Mouse (Mus musculus): ENCODE measurements around the gene Vmn1r226. TPM values are rescaled to one million over a fixed set of nuclear protein-coding genes. Genes with fewer than 3 reads are reported as not detected.

Vmn1r226 gene
- total RNA-seq (2014; fragmentation: Nextera tagmentation) (not detected in 2 replicates), total RNA-seq (2017) (not detected in 2 replicates)

GRCm38 (mm10) chr17:20682543-20682942 is at the start of gene Vmn1r226:
Gene Vmn1r226, plus strand, starts transcription at chr17:20682843.
- ATAC-seq (replicated peaks; ENCODE audit: poor library complexity, severe bottlenecking): no peak

- no peak for ATAC-seq (replicated peaks; ENCODE audit: poor library complexity, severe bottlenecking)
Measured at GRCm38 (mm10) chr17:20729543-20729942, 46.9 kb downstream of the Vmn1r226 start, which contains the start of gene Vmn1r227. Gene Vmn1r227, plus strand, starts transcription at chr17:20729843.

Other genes starting within 250 kb of the Vmn1r226 start
- gene Vmn2r108, start 201.5 kb upstream of the Vmn1r226 start, total RNA-seq (2014; fragmentation: Nextera tagmentation): not detected in 2 replicates
- not detected in 2 replicates for gene Vmn2r108, start 201.5 kb upstream of the Vmn1r226 start, total RNA-seq (2017)
- gene Vmn1r225, start 184.7 kb upstream of the Vmn1r226 start, total RNA-seq (2014; fragmentation: Nextera tagmentation): not detected in 2 replicates
- not detected in 2 replicates for gene Vmn1r225, start 184.7 kb upstream of the Vmn1r226 start, total RNA-seq (2017)
- gene Vmn2r109, start 118.1 kb upstream of the Vmn1r226 start, total RNA-seq (2014; fragmentation: Nextera tagmentation): not detected in 2 replicates
- gene Vmn2r109, start 118.1 kb upstream of the Vmn1r226 start, total RNA-seq (2017): not detected in 2 replicates
- gene Vmn2r110, start 86.4 kb upstream of the Vmn1r226 start, total RNA-seq (2014; fragmentation: Nextera tagmentation): not detected in 2 replicates
- gene Vmn2r110, start 86.4 kb upstream of the Vmn1r226 start, total RNA-seq (2017): not detected in 2 replicates
- gene Fpr-rs3, start 58.0 kb upstream of the Vmn1r226 start, total RNA-seq (2014; fragmentation: Nextera tagmentation): not detected in 2 replicates
- gene Fpr-rs3, start 58.0 kb upstream of the Vmn1r226 start, total RNA-seq (2017): not detected in 2 replicates
- not detected in 2 replicates for gene Vmn1r227, start 47.0 kb downstream of the Vmn1r226 start, total RNA-seq (2014; fragmentation: Nextera tagmentation)
- not detected in 2 replicates for gene Vmn1r227, start 47.0 kb downstream of the Vmn1r226 start, total RNA-seq (2017)
- not detected in 2 replicates for gene Vmn1r228, start 103.3 kb downstream of the Vmn1r226 start, total RNA-seq (2014; fragmentation: Nextera tagmentation)
- gene Vmn1r228, start 103.3 kb downstream of the Vmn1r226 start, total RNA-seq (2017): not detected in 2 replicates
- not detected in 2 replicates for gene Vmn1r229, start 128.7 kb downstream of the Vmn1r226 start, total RNA-seq (2014; fragmentation: Nextera tagmentation)
- gene Vmn1r229, start 128.7 kb downstream of the Vmn1r226 start, total RNA-seq (2017): not detected in 2 replicates
- not detected in 2 replicates for gene Vmn1r230, start 157.6 kb downstream of the Vmn1r226 start, total RNA-seq (2014; fragmentation: Nextera tagmentation)
- gene Vmn1r230, start 157.6 kb downstream of the Vmn1r226 start, total RNA-seq (2017): not detected in 2 replicates
- gene Vmn1r231, start 222.2 kb downstream of the Vmn1r226 start, total RNA-seq (2014; fragmentation: Nextera tagmentation): not detected in 2 replicates
- gene Vmn1r231, start 222.2 kb downstream of the Vmn1r226 start, total RNA-seq (2017): not detected in 2 replicates
- not detected in 2 replicates for gene Vmn1r232, start 236.9 kb downstream of the Vmn1r226 start, total RNA-seq (2014; fragmentation: Nextera tagmentation)
- gene Vmn1r232, start 236.9 kb downstream of the Vmn1r226 start, total RNA-seq (2017): not detected in 2 replicates